Mouse (Mus musculus) hindbrain, embryonic 13.5 days (tissue): ENCODE results near the gene Ltc4s. TPM values are rescaled to one million over a fixed set of nuclear protein-coding genes. Genes with fewer than 3 reads are reported as not detected.

Experiments used
- ATAC-seq: fragments of 200-750 bp; cut with Nextera tagmentation; 2 replicates; pipeline ENCODE4 v1.8.0; 2017; ENCODE audit warnings: moderate TSS enrichment; ENCODE audit not compliant: low FRiP score
- H3K27ac ChIP-seq: fragments of 300-500 bp; sonication (generic); 2 replicates; pipeline ENCODE4 v1.5.1; 2015; ENCODE audit warnings: inconsistent platforms, mild to moderate bottlenecking, moderate library complexity
- H3K27me3 ChIP-seq: fragments of 300-500 bp; sonication (generic); 2 replicates; pipeline ENCODE4 v1.6.1; 2015; ENCODE audit warnings: mild to moderate bottlenecking, inconsistent platforms
- H3K36me3 ChIP-seq: fragments of 300-500 bp; sonication (generic); 2 replicates; pipeline ENCODE4 v1.6.1; 2015; ENCODE audit warnings: mild to moderate bottlenecking, inconsistent platforms
- H3K4me1 ChIP-seq: fragments of 300-500 bp; sonication (generic); replicated peaks from 2 replicates; pipeline ENCODE4 v1.6.1; 2015; ENCODE audit warnings: inconsistent platforms
- H3K4me2 ChIP-seq: fragments of 300-500 bp; sonication (generic); 2 replicates; pipeline ENCODE4 v1.6.1; 2015; ENCODE audit warnings: inconsistent platforms, mild to moderate bottlenecking, moderate library complexity
- H3K4me3 ChIP-seq: fragments of 300-500 bp; sonication (generic); 2 replicates; pipeline ENCODE4 v1.5.1; 2015; ENCODE audit warnings: mild to moderate bottlenecking, inconsistent platforms
- H3K9ac ChIP-seq: fragments of 300-500 bp; sonication (generic); 2 replicates; pipeline ENCODE4 v1.6.1; 2015; ENCODE audit warnings: mild to moderate bottlenecking, inconsistent platforms
- H3K9me3 ChIP-seq: fragments of 300-500 bp; sonication (generic); 2 replicates; pipeline ENCODE4 v1.6.1; 2016; ENCODE audit warnings: inconsistent platforms
- WGBS: fragments of 180-500 bp; shearing (Covaris S2); methylation state at CpG from one replicate; pipeline ENCODE4 v1.1.7; 2015; 5-methylcytosine and 5-hydroxymethylcytosine counted together
- polyA plus RNA-seq: library from polyadenylated mRNA; unstranded; fragments of >200 nt; fragmentation: Nextera tagmentation; extraction: Ambion mirVana; gene quantifications from 2 replicates; pipeline ENCODE4 v1.2.1, GENCODE M21; 2015

The Ltc4s gene
- polyA plus RNA-seq, 1 experiment from 2014 or later = 2.3 TPM

GRCm38 (mm10) chr11:50215633-50216032, 22.8 kb downstream of the Ltc4s start:
- Histone ChIP-seq H3K36me3 (peaks cover 1% of the 10 kb centered on the region; the same call in 1 of the 2 replicates), H3K9ac (0 out of 2 replicates have a peak overlapping the region, but pooled peaks have one; percentile 24), H3K9me3 (no peaks in the 10 kb centered on the region), H3K4me1 (peaks cover 35% of the 10 kb centered on the region), H3K4me3 (no peak overlapping the region), H3K27ac (no peak overlapping the region), H3K4me2 (0 out of 2 replicates have a peak overlapping the region, but pooled peaks have one; percentile 13), H3K27me3 (no peaks in the 10 kb centered on the region)
- no peak for ATAC-seq
- WGBS = 28% methylated on average over 9 of the region's 9 CpGs

- no peak overlapping the region for H3K9ac ChIP-seq
- no peak overlapping the region for H3K27ac ChIP-seq
- no peak overlapping the region for H3K4me2 ChIP-seq
- no peak overlapping the region for H3K4me3 ChIP-seq
- peaks cover 35% of the 10 kb centered on the region for H3K4me1 ChIP-seq
- no peaks in the 10 kb centered on the region for H3K36me3 ChIP-seq
- no peaks in the 10 kb centered on the region for H3K27me3 ChIP-seq
- no peaks in the 10 kb centered on the region for H3K9me3 ChIP-seq
- 94% methylated on average over 6 of the region's 6 CpGs for WGBS
- no peak for ATAC-seq
These were observed 23.8 kb downstream of the Ltc4s start for GRCm38 (mm10) chr11:50214631-50215030.

GRCm38 (mm10) chr11:50212848-50213758, 25.3 kb downstream of the Ltc4s start:
- no peak overlapping the region; the same call in 1 of the 2 replicates for H3K27ac ChIP-seq
- no peak for ATAC-seq
- no peak overlapping the region for H3K4me2 ChIP-seq
- peaks cover under 1% of the 10 kb centered on the region; the same call in 1 of the 2 replicates for H3K36me3 ChIP-seq
- H3K27me3 ChIP-seq = no peaks in the 10 kb centered on the region
- peaks cover 48% of the 10 kb centered on the region for H3K4me1 ChIP-seq
- H3K9me3 ChIP-seq = no peaks in the 10 kb centered on the region
- H3K9ac ChIP-seq = peak overlapping the region; percentile 4; the same call in 1 of the 2 replicates
- no peak overlapping the region for H3K4me3 ChIP-seq
- WGBS = 67% methylated on average over 11 of the region's 11 CpGs

GRCm38 (mm10) chr11:50212060-50212739, 26.2 kb downstream of the Ltc4s start:
- WGBS = 78% methylated on average over 3 of the region's 3 CpGs
- Histone ChIP-seq H3K36me3 (peaks cover 9% of the 10 kb centered on the region), H3K9me3 (no peaks in the 10 kb centered on the region), H3K27ac (no peak overlapping the region), H3K4me3 (no peak overlapping the region), H3K4me1 (peaks cover 48% of the 10 kb centered on the region), H3K27me3 (no peaks in the 10 kb centered on the region), H3K4me2 (no peak overlapping the region), H3K9ac (peak overlapping the region; percentile 4; the same call in 1 of the 2 replicates)
- no peak for ATAC-seq

- Histone ChIP-seq H3K9ac (peak overlapping the region; percentile 98), H3K4me2 (peak overlapping the region; percentile 61), H3K9me3 (no peaks in the 10 kb centered on the region), H3K4me1 (peaks cover 48% of the 10 kb centered on the region), H3K27me3 (no peaks in the 10 kb centered on the region), H3K4me3 (peak overlapping the region; percentile 95), H3K36me3 (peaks cover 16% of the 10 kb centered on the region), H3K27ac (peak overlapping the region; percentile 99)
- no peak for ATAC-seq
- 94% methylated on average over 3 of the region's 3 CpGs for WGBS
These were observed 26.9 kb downstream of the Ltc4s start for GRCm38 (mm10) chr11:50211322-50212059.

GRCm38 (mm10) chr11:50210505-50211151, 27.8 kb downstream of the Ltc4s start, which contains the start of the genes Sqstm1 and Mgat4b:
TSS of gene Sqstm1 (minus strand) at chr11:50210827.
TSS of gene Mgat4b (plus strand) at chr11:50210890.
- H3K9ac ChIP-seq = peak within 1 kb of the TSS; percentile 98
- H3K36me3 ChIP-seq = peaks cover 25% of the 10 kb centered on the region
- peak; percentile 85 for ATAC-seq
- peaks cover 39% of the 10 kb centered on the region for H3K4me1 ChIP-seq
- no peaks in the 10 kb centered on the region for H3K27me3 ChIP-seq
- peak within 1 kb of the TSS; percentile 95 for H3K4me3 ChIP-seq
- H3K9me3 ChIP-seq = no peaks in the 10 kb centered on the region
- WGBS = under 1% methylated on average over 48 of the region's 48 CpGs
- H3K27ac ChIP-seq = peak within 1 kb of the TSS; percentile 99
- peak within 1 kb of the TSS; percentile 61 for H3K4me2 ChIP-seq

GRCm38 (mm10) chr11:50210101-50210504, 28.3 kb downstream of the Ltc4s start:
- under 1% methylated on average over 24 of the region's 24 CpGs for WGBS
- Histone ChIP-seq H3K4me2 (peak overlapping the region; percentile 61), H3K27ac (peak overlapping the region; percentile 99), H3K4me3 (peak overlapping the region; percentile 95), H3K27me3 (no peaks in the 10 kb centered on the region), H3K4me1 (peaks cover 34% of the 10 kb centered on the region), H3K9me3 (no peaks in the 10 kb centered on the region), H3K9ac (peak overlapping the region; percentile 98), H3K36me3 (peaks cover 30% of the 10 kb centered on the region)
- peak; percentile 94 for ATAC-seq

- Histone ChIP-seq H3K4me2 (no peak overlapping the region), H3K27me3 (no peaks in the 10 kb centered on the region), H3K9me3 (no peaks in the 10 kb centered on the region), H3K27ac (no peak overlapping the region), H3K36me3 (peaks cover 49% of the 10 kb centered on the region), H3K9ac (no peak overlapping the region), H3K4me1 (peaks cover 30% of the 10 kb centered on the region), H3K4me3 (no peak overlapping the region)
- no peak for ATAC-seq
- 97% methylated on average over 5 of the region's 5 CpGs for WGBS
These were observed 30.4 kb downstream of the Ltc4s start for GRCm38 (mm10) chr11:50208039-50208438.

GRCm38 (mm10) chr11:50207344-50207743, 31.1 kb downstream of the Ltc4s start:
- Histone ChIP-seq H3K27me3 (no peaks in the 10 kb centered on the region), H3K36me3 (peaks cover 56% of the 10 kb centered on the region), H3K4me2 (no peak overlapping the region), H3K4me3 (no peak overlapping the region), H3K9ac (no peak overlapping the region), H3K27ac (no peak overlapping the region), H3K4me1 (peaks cover 27% of the 10 kb centered on the region), H3K9me3 (no peaks in the 10 kb centered on the region)
- WGBS = 98% methylated on average over 14 of the region's 14 CpGs
- no peak for ATAC-seq

- WGBS = 95% methylated on average over 2 of the region's 2 CpGs
These were observed 32.4 kb downstream of the Ltc4s start for GRCm38 (mm10) chr11:50206037-50206436.

GRCm38 (mm10) chr11:50205434-50205833, 33.0 kb downstream of the Ltc4s start:
- Histone ChIP-seq H3K9ac (no peak overlapping the region), H3K4me3 (no peak overlapping the region), H3K27ac (no peak overlapping the region), H3K9me3 (no peaks in the 10 kb centered on the region), H3K4me2 (no peak overlapping the region), H3K27me3 (no peaks in the 10 kb centered on the region), H3K4me1 (peaks cover 17% of the 10 kb centered on the region), H3K36me3 (peaks cover 75% of the 10 kb centered on the region)
- ATAC-seq = no peak
- WGBS = 94% methylated on average over 3 of the region's 3 CpGs

More at GRCm38 (mm10) chr11:50206037-50206436, 32.4 kb downstream of the Ltc4s start:
- ATAC-seq = no peak
- H3K4me2 ChIP-seq = no peak overlapping the region
- no peak overlapping the region for H3K4me3 ChIP-seq
- no peak overlapping the region for H3K27ac ChIP-seq
- H3K36me3 ChIP-seq = peaks cover 69% of the 10 kb centered on the region
- peaks cover 20% of the 10 kb centered on the region for H3K4me1 ChIP-seq
- H3K9me3 ChIP-seq = no peaks in the 10 kb centered on the region
- H3K9ac ChIP-seq = no peak overlapping the region
- no peaks in the 10 kb centered on the region for H3K27me3 ChIP-seq
